Mouse (Mus musculus): ENCODE data around the gene Sox9.

Sox9 gene

GRCm38 (mm10) chr11:112781994-112782356 lies at the start of gene Sox9:
TSS of gene Sox9 (plus strand) at chr11:112782224.
- DNase-seq (ENCODE audit: low spot score in 2 of 2), result no peak

DNA sequence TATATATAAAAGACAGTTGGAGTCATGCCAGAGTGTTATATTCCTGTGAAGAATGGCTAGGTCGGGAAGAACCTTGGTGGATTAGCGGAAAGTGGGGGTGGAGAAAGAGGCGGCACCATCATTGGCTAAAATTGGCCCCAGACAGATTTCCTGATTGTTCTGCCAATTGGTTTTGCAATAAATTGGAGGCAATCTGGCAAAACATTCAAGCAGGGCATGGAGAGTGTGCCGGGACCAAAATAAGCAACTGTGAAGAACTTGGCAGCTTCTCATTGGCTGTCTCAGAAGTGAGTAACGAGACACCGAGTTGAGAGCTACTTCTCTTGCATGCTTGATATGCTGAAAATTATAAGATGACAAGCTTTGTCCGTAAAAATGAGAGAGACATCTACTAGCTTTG lies 49.6 kb upstream of the Sox9 start:
- DNase-seq (ENCODE audit: low spot score in 2 of 2), result no peak

DNA sequence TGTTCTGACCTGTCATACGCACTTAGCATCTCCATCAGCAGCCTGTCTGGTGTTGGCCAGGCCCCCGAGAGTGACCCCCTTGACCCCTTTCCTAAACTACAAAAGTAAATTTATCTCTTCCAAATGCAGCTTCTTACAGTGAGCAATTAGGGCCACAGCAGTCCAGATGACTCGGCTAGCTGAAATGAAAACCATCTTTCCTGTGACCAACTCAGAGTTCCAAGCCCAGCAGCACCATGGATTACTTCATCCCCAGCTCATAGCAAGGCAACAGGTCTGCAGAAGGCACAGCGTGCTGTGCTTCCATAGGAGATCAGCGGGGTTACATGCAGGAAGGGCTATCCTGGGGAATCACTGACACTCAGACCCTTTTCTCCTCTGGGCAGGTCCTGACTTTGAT lies 45.0 kb upstream of the Sox9 start:
- no peak for DNase-seq (ENCODE audit: low spot score in 2 of 2)

- DNase-seq (ENCODE audit: low spot score in 2 of 2), result no peak
Measured at GRCm38 (mm10) chr11:112739681-112740080, 42.3 kb upstream of the Sox9 start.

GRCm38 (mm10) chr11:112756516-112756915 lies 25.5 kb upstream of the Sox9 start:
- DNase-seq (ENCODE audit: low spot score in 2 of 2), result no peak

DNA sequence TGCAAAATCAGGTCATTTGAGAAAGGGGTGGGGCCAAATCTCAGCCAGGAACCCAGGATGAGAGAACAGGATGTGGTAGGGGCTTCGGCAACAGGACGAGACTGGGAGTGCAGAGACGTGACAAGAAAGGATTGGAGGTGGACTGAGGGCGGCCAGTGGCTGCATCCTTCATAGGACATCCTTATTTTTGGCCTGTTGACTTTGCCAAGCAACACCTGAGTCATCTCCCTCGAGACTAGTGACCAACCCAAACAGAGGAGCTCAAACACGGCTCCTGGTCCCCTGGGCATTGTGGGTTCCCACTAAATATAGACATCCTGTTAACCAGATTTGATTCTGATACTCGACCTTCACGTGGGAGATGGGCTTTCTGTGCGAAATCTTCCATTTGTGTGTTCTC lies 24.0 kb upstream of the Sox9 start:
- DNase-seq (ENCODE audit: low spot score in 2 of 2), result no peak

DNA sequence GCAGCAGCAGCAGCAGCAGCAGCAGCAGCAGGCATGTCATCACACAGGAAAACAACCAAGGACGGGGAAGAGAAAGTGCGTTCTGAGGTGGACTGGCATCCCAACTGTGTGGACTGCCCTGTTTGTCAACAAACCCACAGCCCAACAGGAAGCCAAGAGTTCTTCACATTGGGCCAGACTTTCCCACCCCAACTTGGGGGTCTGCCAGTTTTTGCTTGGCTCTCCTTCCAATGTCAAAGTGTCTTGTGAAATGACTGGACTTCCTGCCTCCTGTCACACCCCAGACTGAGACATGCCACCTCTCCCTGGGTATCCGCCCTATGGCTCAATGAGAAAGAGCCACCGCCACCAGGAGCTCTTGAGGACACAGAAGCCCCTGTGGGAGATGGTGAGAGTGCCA lies 15.1 kb upstream of the Sox9 start:
- no peak for DNase-seq (ENCODE audit: low spot score in 2 of 2)

DNA sequence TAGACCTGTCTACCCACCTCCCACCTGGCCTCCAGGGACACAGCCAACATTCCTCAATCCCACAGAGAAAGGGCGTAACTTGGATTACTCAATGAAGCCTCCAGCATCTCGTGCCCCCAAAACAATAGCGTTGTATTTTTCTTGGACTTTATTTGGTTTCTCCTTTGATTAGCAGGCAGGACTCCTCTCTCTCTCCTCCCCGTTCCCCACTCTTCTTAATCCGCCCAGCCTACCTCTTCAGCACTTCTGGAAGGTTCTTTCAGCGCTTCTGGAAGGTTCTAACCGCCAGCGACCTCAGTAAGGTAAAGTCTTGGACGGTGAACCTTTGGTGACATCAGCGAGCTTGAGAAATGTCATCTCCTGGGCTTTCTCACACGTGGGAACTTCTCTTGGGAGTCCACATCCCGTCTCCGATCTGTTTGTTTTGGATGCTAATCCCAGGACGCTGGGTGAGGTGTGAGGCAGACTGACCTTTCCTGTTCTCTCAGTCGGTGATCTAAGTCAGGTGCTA lies 14.4 kb upstream of the Sox9 start:
- no peak for DNase-seq (ENCODE audit: low spot score in 2 of 2)

GRCm38 (mm10) chr11:112772791-112773355 lies 9.2 kb upstream of the Sox9 start:
- DNase-seq (ENCODE audit: low spot score in 2 of 2), result no peak

DNA sequence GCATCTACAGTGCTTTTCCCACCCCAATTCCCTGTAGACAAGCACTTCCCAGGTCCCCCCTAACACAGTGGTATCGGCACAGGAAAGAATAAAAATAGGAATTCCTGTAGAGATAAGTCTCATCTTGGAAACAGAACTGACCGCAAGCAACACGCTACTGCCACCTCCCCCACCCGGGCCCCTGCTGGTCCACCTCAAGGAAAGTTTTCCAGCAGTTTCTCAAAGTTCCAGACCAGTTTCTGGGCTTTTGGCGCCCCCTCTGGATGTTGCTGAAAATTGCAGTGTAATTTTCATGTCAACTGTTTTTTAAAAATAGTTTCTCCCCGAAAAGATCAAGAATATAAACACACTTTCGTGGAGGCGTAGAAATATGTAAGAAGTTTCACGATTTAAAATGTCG lies 2.3 kb upstream of the Sox9 start:
- DNase-seq (ENCODE audit: low spot score in 2 of 2), result no peak

- DNase-seq (ENCODE audit: low spot score in 2 of 2), result no peak
Measured at GRCm38 (mm10) chr11:112780394-112780920, 1.6 kb upstream of the Sox9 start.

- no peak for DNase-seq (ENCODE audit: low spot score in 2 of 2)
Measured at GRCm38 (mm10) chr11:112781035-112781911, 751 bp upstream of the Sox9 start.

GRCm38 (mm10) chr11:112782357-112783121 lies 515 bp downstream of the Sox9 start:
- DNase-seq (ENCODE audit: low spot score in 2 of 2), result no peak

GRCm38 (mm10) chr11:112783401-112784346 lies 1.6 kb downstream of the Sox9 start:
- DNase-seq (ENCODE audit: low spot score in 2 of 2), result no peak

DNA sequence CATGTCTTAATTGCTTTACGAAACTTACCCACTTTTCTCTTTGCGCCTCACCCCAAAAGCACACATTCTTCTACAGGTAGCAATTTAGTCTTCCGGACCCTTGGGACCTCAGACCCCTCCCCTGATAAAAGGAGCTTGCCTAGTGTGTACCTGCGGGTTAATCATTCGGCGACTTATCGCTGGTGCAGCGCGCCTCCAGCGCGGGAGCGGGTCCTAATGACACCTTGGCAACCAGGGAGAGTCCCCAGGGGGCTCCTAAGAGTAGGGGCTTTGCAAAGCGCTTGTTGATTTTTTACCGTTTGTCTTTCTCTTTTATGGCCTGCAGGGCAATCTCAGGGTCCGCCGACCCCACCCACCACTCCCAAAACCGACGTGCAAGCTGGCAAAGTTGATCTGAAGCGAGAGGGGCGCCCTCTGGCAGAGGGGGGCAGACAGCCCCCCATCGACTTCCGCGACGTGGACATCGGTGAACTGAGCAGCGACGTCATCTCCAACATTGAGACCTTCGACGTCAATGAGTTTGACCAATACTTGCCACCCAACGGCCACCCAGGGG lies 2.4 kb downstream of the Sox9 start:
- no peak for DNase-seq (ENCODE audit: low spot score in 2 of 2)

DNA sequence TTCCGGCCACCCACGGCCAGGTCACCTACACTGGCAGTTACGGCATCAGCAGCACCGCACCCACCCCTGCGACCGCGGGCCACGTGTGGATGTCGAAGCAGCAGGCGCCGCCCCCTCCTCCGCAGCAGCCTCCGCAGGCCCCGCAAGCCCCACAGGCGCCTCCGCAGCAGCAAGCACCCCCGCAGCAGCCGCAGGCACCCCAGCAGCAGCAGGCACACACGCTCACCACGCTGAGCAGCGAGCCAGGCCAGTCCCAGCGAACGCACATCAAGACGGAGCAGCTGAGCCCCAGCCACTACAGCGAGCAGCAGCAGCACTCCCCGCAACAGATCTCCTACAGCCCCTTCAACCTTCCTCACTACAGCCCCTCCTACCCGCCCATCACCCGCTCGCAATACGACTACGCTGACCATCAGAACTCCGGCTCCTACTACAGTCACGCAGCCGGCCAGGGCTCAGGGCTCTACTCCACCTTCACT lies 2.9 kb downstream of the Sox9 start:
- DNase-seq (ENCODE audit: low spot score in 2 of 2), result no peak

GRCm38 (mm10) chr11:112785581-112785980 lies 3.6 kb downstream of the Sox9 start:
- no peak for DNase-seq (ENCODE audit: low spot score in 2 of 2)

GRCm38 (mm10) chr11:112786427-112786826 lies 4.4 kb downstream of the Sox9 start:
- no peak for DNase-seq (ENCODE audit: low spot score in 2 of 2)

GRCm38 (mm10) chr11:112788296-112788695 lies 6.3 kb downstream of the Sox9 start:
- DNase-seq (ENCODE audit: low spot score in 2 of 2), result no peak

- DNase-seq (ENCODE audit: low spot score in 2 of 2), result no peak
Measured at GRCm38 (mm10) chr11:112796379-112796778, 14.4 kb downstream of the Sox9 start.
